Mouse (Mus musculus): ENCODE data around the gene Far1.

DNA sequence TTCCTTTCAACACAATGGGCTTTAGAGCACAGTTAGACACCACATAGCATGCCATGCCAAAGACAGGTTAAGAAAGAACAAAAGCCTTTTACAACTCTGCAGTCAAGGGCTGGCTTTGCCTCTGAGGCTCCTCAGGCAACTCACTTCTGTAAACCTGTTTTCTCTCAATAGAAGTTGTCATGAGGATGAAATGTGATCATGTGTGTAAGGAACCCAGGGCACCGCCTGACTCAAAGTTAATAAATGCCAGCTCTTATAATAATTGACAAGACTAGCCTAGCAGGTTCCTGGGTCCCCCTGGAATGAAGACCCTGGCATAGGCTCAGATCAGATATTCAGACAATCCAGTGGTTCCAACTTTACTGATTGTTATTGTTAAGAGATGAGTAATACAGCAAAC is 77.5 kb downstream of the Far1 start:
- TF ChIP-seq USF1 (IDR thresholded peaks at IDR 0.05; ENCODE audit: low read depth) (no peak), POLR2A (IDR thresholded peaks at IDR 0.05; ENCODE audit: insufficient read length, low read depth) (no peak), MYOG (IDR thresholded peaks at IDR 0.05; ENCODE audit: control insufficient read depth in 1 of 3, insufficient read depth in 1 of 3, insufficient read length in 2 of 3, low read depth in 2 of 3) (no peak), TCF3 (IDR thresholded peaks at IDR 0.05; ENCODE audit: insufficient read length, low read depth) (no peak)
